Mouse (Mus musculus) CD4-positive, CD25-positive, alpha-beta regulatory T cell, adult 4 months (primary cell): ENCODE measurements around the gene Cd200r3. TPM values are rescaled to one million over a fixed set of nuclear protein-coding genes. Genes with fewer than 3 reads are reported as not detected.
A peak's percentile ranks its signal among the peaks of the same experiment; 100 is the strongest.

Experiments used
- ATAC-seq: one replicate; pipeline ENCODE4 v1.8.0; 2017
- polyA plus RNA-seq, 2 experiments: library from polyadenylated mRNA; unstranded; fragments of 100-300 nt; shearing (Covaris generic); gene quantifications; one replicate each; pipeline ENCODE4 v1.2.1; 2017

The Cd200r3 gene
- polyA plus RNA-seq, 2 experiments from 2014 or later: 1.4 to 1.8 TPM

- ATAC-seq: no peak
Measured at GRCm38 (mm10) chr16:44993319-44994019, 50.0 kb downstream of the Cd200r3 start.

GRCm38 (mm10) chr16:44994206-44994953 lies 50.9 kb downstream of the Cd200r3 start:
- ATAC-seq: no peak

- ATAC-seq: no peak
Measured at GRCm38 (mm10) chr16:44995111-44995510, 51.6 kb downstream of the Cd200r3 start.

- ATAC-seq: no peak
Measured at GRCm38 (mm10) chr16:44996701-44997100, 53.2 kb downstream of the Cd200r3 start.

- ATAC-seq: peak; percentile 94
Measured at GRCm38 (mm10) chr16:44999537-44999936, 56.1 kb downstream of the Cd200r3 start.

GRCm38 (mm10) chr16:45004443-45004842 lies 61.0 kb downstream of the Cd200r3 start:
- no peak for ATAC-seq

- no peak for ATAC-seq
Measured at GRCm38 (mm10) chr16:45005280-45005679, 61.8 kb downstream of the Cd200r3 start.

GRCm38 (mm10) chr16:45006971-45007370 lies 63.5 kb downstream of the Cd200r3 start:
- peak; percentile 99 for ATAC-seq

- no peak for ATAC-seq
Measured at GRCm38 (mm10) chr16:45007807-45008206, 64.3 kb downstream of the Cd200r3 start.

- ATAC-seq: no peak
Measured at GRCm38 (mm10) chr16:45009634-45010033, 66.2 kb downstream of the Cd200r3 start.

GRCm38 (mm10) chr16:45015591-45015990 lies 72.1 kb downstream of the Cd200r3 start:
- ATAC-seq: no peak

GRCm38 (mm10) chr16:45016488-45016887 lies 73.0 kb downstream of the Cd200r3 start:
- peak; percentile 71 for ATAC-seq

GRCm38 (mm10) chr16:45018868-45019267 lies 75.4 kb downstream of the Cd200r3 start:
- ATAC-seq: peak; percentile 19

- ATAC-seq: no peak
Measured at GRCm38 (mm10) chr16:45020055-45020454, 76.6 kb downstream of the Cd200r3 start.

- no peak for ATAC-seq
Measured at GRCm38 (mm10) chr16:45020669-45021309, 77.3 kb downstream of the Cd200r3 start.

GRCm38 (mm10) chr16:45021443-45021842 lies 78.0 kb downstream of the Cd200r3 start:
- no peak for ATAC-seq

- ATAC-seq: peak; percentile 76
Measured at GRCm38 (mm10) chr16:45023904-45024303, 80.4 kb downstream of the Cd200r3 start.

- peak; percentile 88 for ATAC-seq
Measured at GRCm38 (mm10) chr16:45025321-45025720, 81.8 kb downstream of the Cd200r3 start.

- no peak for ATAC-seq
Measured at GRCm38 (mm10) chr16:45029080-45029479, 85.6 kb downstream of the Cd200r3 start.

GRCm38 (mm10) chr16:45029493-45029892 lies 86.0 kb downstream of the Cd200r3 start:
- no peak for ATAC-seq

- no peak for ATAC-seq
Measured at GRCm38 (mm10) chr16:45030127-45030526, 86.6 kb downstream of the Cd200r3 start.

- ATAC-seq: no peak
Measured at GRCm38 (mm10) chr16:45030796-45031195, 87.3 kb downstream of the Cd200r3 start.
